Mouse (Mus musculus) lung, adult 2 months (tissue): ENCODE measurements at regions not wholly inside any gene's neighbourhood (a gene's known extent, or its start where the extent isn't known, plus 50 kb on each side); places are given as distances from the start of the nearest gene placed in this dataset.

Source experiments
- CTCF ChIP-seq: fragments of 200-500 bp; IDR thresholded peaks from 2 replicates; pipeline ENCODE4 v1.5.1; 2011; ENCODE audit warnings: mild to moderate bottlenecking, low read length, control low read depth; ENCODE audit not compliant: insufficient read depth
- POLR2A ChIP-seq: fragments of 200-500 bp; IDR thresholded peaks from 2 replicates; pipeline ENCODE4 v1.6.1; 2011; ENCODE audit warnings: low read depth, mild to moderate bottlenecking, control low read depth, low read length, borderline replicate concordance; ENCODE audit errors: extremely low read depth

DNA sequence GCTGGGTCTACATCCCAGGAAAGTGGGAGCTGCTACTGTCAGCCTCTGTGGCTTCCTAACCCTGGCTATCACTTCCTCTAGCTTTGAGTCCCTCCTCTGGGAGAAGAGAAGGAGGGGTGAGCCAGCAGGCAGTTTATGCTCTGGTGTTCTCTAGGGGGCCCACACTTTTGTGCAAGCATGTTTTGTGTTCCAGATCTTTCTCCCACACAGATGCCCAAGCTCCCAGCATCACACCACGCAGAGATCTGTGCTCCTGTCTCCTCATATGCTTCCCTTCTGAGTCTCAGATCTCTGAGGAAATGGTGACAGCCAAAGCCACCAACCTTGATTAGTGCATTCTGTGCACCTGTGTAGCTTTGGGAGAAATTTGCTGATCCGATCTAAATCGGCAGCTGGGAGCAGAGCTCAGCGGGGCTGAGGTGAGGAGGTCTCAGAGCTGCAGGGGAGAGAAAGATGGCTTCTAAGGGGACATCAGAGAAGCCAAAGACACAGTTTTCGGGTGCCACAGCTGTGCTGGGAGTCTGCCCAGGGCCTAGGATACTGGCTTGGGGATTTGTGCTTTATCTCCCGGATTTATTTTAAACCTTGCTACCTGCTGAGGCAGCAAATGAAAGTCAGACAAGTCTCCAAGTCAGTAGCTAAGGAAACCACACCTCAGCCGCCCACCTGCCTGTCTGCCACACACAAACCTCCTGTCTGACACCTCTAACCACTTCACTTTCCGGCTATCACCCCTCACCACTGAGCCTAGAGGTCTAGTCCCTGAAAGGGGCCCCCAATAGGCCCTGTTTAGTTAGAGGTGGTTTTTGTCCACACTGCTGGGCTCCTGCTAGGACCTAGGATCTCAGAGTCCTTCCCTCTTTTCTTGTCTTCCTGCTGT lies 185.4 kb upstream of the Tle3 start:
- TF ChIP-seq POLR2A (no peak), CTCF (no peak)
